Mouse (Mus musculus) embryonic facial prominence, embryonic 14.5 days (tissue): ENCODE measurements around the gene Ism1. TPM values are rescaled to one million over a fixed set of nuclear protein-coding genes. Genes with fewer than 3 reads are reported as not detected.
A peak's percentile ranks its signal among the peaks of the same experiment; 100 is the strongest.

Source experiments
- ATAC-seq: fragments of 200-750 bp; cut with Nextera tagmentation; 2 replicates; pipeline ENCODE4 v1.8.0; 2017; ENCODE audit warnings: low read depth, moderate number of reproducible peaks, moderate TSS enrichment
- DNase-seq: peaks from one replicate; pipeline ENCODE4 v3.0.0-alpha.2; 2015; ENCODE audit warnings: low spot score
- H3K27ac ChIP-seq: fragments of 300-500 bp; sonication (generic); replicated peaks from 2 replicates; pipeline ENCODE4 v1.5.1; 2014; ENCODE audit warnings: low read depth, mild to moderate bottlenecking, low read length, moderate library complexity
- H3K27me3 ChIP-seq: fragments of 300-500 bp; sonication (generic); replicated peaks from 2 replicates; pipeline ENCODE4 v1.6.1; 2014; ENCODE audit warnings: low read length; ENCODE audit not compliant: control insufficient read depth, insufficient read depth
- H3K36me3 ChIP-seq: fragments of 300-500 bp; sonication (generic); 2 replicates; pipeline ENCODE4 v1.6.1; 2014; ENCODE audit warnings: low read length, mixed read lengths; ENCODE audit not compliant: control insufficient read depth, insufficient read depth
- H3K4me1 ChIP-seq: fragments of 300-500 bp; sonication (generic); 2 replicates; pipeline ENCODE4 v1.6.1; 2014; ENCODE audit warnings: antibody characterized with exemption, low read length; ENCODE audit not compliant: control insufficient read depth, insufficient read depth
- H3K4me2 ChIP-seq: fragments of 300-500 bp; sonication (generic); 2 replicates; pipeline ENCODE4 v1.6.1; 2014; ENCODE audit warnings: low read depth, mild to moderate bottlenecking, low read length, moderate library complexity, mixed read lengths
- H3K4me3 ChIP-seq: fragments of 300-500 bp; sonication (generic); 2 replicates; pipeline ENCODE4 v1.5.1; 2014; ENCODE audit warnings: low read depth, mild to moderate bottlenecking, low read length
- H3K9ac ChIP-seq: fragments of 300-500 bp; sonication (generic); 2 replicates; pipeline ENCODE4 v1.6.1; 2014; ENCODE audit warnings: low read depth, mild to moderate bottlenecking, low read length, moderate library complexity, mixed read lengths
- H3K9me3 ChIP-seq: fragments of 300-500 bp; sonication (generic); 2 replicates; pipeline ENCODE4 v1.6.1; 2016; ENCODE audit warnings: low read length; ENCODE audit not compliant: control insufficient read depth
- WGBS: fragments of 180-500 bp; shearing (Covaris S2); extraction: QIAGEN DNeasy Blood & Tissue Kit; methylation state at CpG from one replicate; pipeline ENCODE4 v1.1.7; 2014; 5-methylcytosine and 5-hydroxymethylcytosine counted together
- polyA plus RNA-seq: library from polyadenylated mRNA; unstranded; fragments of >200 nt; fragmentation: Nextera tagmentation; extraction: Ambion mirVana; gene quantifications from 2 replicates; pipeline ENCODE4 v1.2.1, GENCODE M21; 2014

Ism1 gene
- polyA plus RNA-seq, 1 experiment from 2014 or later, result 4.8 TPM

- no peaks in the 10 kb centered on the region for H3K27me3 ChIP-seq
- H3K36me3 ChIP-seq, result no peaks in the 10 kb centered on the region
- H3K4me2 ChIP-seq, result no peak overlapping the region
- ATAC-seq (no peak), DNase-seq (no peak)
- no peak overlapping the region for H3K4me3 ChIP-seq
- 84% methylated on average over 1 of the region's 1 CpGs for WGBS
- no peak overlapping the region for H3K9ac ChIP-seq
- peaks cover 4% of the 10 kb centered on the region for H3K9me3 ChIP-seq
- no peak overlapping the region for H3K27ac ChIP-seq
- H3K4me1 ChIP-seq, result no peaks in the 10 kb centered on the region
Observed at GRCm38 (mm10) chr2:139700609-139701008, 22.6 kb downstream of the Ism1 start.

- no peaks in the 10 kb centered on the region for H3K4me1 ChIP-seq
- no peak overlapping the region for H3K9ac ChIP-seq
- 44% methylated on average over 3 of the region's 3 CpGs for WGBS
- peaks cover 4% of the 10 kb centered on the region for H3K9me3 ChIP-seq
- H3K36me3 ChIP-seq, result no peaks in the 10 kb centered on the region
- H3K27me3 ChIP-seq, result no peaks in the 10 kb centered on the region
- no peak overlapping the region for H3K4me3 ChIP-seq
- no peak overlapping the region for H3K27ac ChIP-seq
- ATAC-seq (peak; percentile 47; the same call in 1 of the 2 replicates), DNase-seq (peak; percentile 44)
- no peak overlapping the region for H3K4me2 ChIP-seq
Observed at GRCm38 (mm10) chr2:139704951-139705350, 27.0 kb downstream of the Ism1 start.

DNA sequence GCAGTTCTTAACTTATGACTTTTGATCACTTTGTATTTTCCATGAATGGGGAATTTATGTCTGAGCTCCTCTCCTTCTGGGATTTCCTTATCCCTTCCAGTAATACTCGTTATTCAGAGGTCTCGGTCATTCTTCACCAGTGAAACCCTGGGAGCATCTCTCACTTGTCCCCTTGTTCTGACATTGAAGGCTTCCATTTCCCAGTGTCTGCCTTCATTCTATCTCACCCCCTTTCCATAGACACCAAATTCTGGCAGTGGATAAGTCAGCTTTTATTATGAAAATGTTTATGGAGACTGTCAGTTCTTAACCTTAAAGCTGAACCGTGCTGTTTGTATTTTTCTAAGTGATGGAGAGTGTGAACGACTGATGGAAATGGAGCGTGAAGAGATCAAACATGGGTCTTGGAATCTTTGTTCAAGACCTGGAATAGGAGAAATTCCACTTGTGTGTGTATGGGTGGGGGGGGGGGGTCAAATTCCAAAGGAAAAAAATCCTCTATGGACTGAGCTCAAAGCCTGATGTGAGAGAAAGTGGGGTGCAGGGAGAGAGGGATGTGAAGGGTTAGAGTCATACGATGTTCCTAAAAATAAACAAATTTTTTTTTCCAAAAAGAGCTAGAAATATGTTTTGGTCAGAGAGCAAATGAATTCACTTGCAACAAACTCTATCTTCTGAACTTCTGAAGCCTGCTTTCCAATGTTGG, 30.4 kb downstream of the Ism1 start:
- Histone ChIP-seq H3K27me3 (no peaks in the 10 kb centered on the region), H3K9me3 (no peaks in the 10 kb centered on the region), H3K36me3 (no peaks in the 10 kb centered on the region), H3K9ac (no peak overlapping the region), H3K27ac (no peak overlapping the region), H3K4me3 (no peak overlapping the region), H3K4me2 (no peak overlapping the region), H3K4me1 (no peaks in the 10 kb centered on the region)
- WGBS, result 61% methylated on average over 6 of the region's 6 CpGs
- DNase-seq, result no peak
- no peak for ATAC-seq

DNA sequence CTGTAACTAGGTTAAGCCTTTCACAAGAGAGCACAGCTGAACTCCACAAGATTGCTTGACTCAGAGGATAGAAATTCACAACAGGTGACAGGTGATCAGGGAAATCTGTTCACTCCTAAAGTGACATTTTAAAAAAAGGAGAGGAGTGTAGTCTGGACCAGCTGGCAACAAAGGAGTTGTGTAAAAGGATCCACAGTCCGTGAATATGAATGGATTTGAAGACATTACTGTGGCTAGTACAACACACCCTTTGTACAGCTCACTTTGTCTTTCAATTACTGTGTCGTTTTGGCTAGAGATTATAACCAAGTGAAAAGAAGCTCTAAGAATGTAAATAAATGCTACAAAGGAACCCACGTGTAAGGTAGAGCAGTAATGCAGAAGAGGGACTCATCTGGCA, 33.7 kb downstream of the Ism1 start:
- no peaks in the 10 kb centered on the region for H3K36me3 ChIP-seq
- no peak overlapping the region for H3K27ac ChIP-seq
- DNase-seq (peak; percentile 14), ATAC-seq (peak; percentile 53; the same call in 1 of the 2 replicates)
- no peak overlapping the region for H3K9ac ChIP-seq
- H3K4me1 ChIP-seq, result no peaks in the 10 kb centered on the region
- H3K9me3 ChIP-seq, result no peaks in the 10 kb centered on the region
- no peak overlapping the region for H3K4me3 ChIP-seq
- WGBS, result 44% methylated on average over 3 of the region's 3 CpGs
- H3K4me2 ChIP-seq, result no peak overlapping the region
- no peaks in the 10 kb centered on the region for H3K27me3 ChIP-seq

- Histone ChIP-seq H3K36me3 (no peaks in the 10 kb centered on the region), H3K27me3 (no peaks in the 10 kb centered on the region), H3K4me2 (no peak overlapping the region), H3K9me3 (no peaks in the 10 kb centered on the region), H3K4me1 (no peaks in the 10 kb centered on the region), H3K9ac (no peak overlapping the region), H3K4me3 (no peak overlapping the region), H3K27ac (no peak overlapping the region)
- 77% methylated on average over 10 of the region's 10 CpGs for WGBS
- ATAC-seq, result no peak
- no peak for DNase-seq
Observed at GRCm38 (mm10) chr2:139712046-139712445, 34.1 kb downstream of the Ism1 start.

GRCm38 (mm10) chr2:139714206-139714605, 36.2 kb downstream of the Ism1 start:
- no peak for ATAC-seq
- Histone ChIP-seq H3K4me1 (no peaks in the 10 kb centered on the region), H3K9ac (no peak overlapping the region), H3K9me3 (no peaks in the 10 kb centered on the region), H3K4me2 (no peak overlapping the region), H3K27ac (no peak overlapping the region), H3K4me3 (no peak overlapping the region), H3K27me3 (no peaks in the 10 kb centered on the region), H3K36me3 (no peaks in the 10 kb centered on the region)
- 67% methylated on average over 3 of the region's 3 CpGs for WGBS
- DNase-seq, result no peak

GRCm38 (mm10) chr2:139717772-139718171, 39.8 kb downstream of the Ism1 start:
- ATAC-seq (no peak), DNase-seq (no peak)
- H3K4me2 ChIP-seq, result no peak overlapping the region
- no peak overlapping the region for H3K4me3 ChIP-seq
- 55% methylated on average over 1 of the region's 1 CpGs for WGBS
- no peak overlapping the region for H3K9ac ChIP-seq
- H3K27ac ChIP-seq, result no peak overlapping the region
- H3K9me3 ChIP-seq, result 0 out of 2 replicates have a peak, but pooled peaks cover 3% of the 10 kb centered on the region
- H3K4me1 ChIP-seq, result no peaks in the 10 kb centered on the region
- no peaks in the 10 kb centered on the region for H3K36me3 ChIP-seq
- no peaks in the 10 kb centered on the region for H3K27me3 ChIP-seq

GRCm38 (mm10) chr2:139722700-139723099, 44.7 kb downstream of the Ism1 start:
- no peaks in the 10 kb centered on the region for H3K4me1 ChIP-seq
- WGBS, result 0% methylated on average over 1 of the region's 1 CpGs
- H3K4me3 ChIP-seq, result no peak overlapping the region
- H3K36me3 ChIP-seq, result no peaks in the 10 kb centered on the region
- H3K27me3 ChIP-seq, result no peaks in the 10 kb centered on the region
- 0 out of 2 replicates have a peak, but pooled peaks cover 3% of the 10 kb centered on the region for H3K9me3 ChIP-seq
- H3K4me2 ChIP-seq, result no peak overlapping the region
- H3K9ac ChIP-seq, result no peak overlapping the region
- no peak for ATAC-seq
- no peak overlapping the region for H3K27ac ChIP-seq
- DNase-seq, result no peak

DNA sequence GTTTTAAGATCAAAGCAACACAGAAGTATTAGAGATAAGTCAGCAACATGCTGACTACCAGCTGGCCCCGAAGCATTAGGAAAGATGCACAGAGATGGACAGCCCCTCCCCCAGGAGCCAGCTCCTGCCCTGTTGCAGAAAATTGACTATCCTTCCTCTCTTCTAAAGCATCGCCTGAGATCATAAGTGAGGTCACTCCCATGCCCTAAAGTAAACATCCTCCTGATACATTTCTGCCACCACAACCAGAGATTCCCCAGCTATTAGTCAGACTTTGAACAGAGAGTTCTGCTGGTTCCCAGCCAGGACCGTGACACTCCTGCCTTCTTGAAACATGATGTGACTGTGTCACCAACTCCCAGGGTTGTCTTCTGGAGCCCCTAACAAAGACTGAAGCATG, 45.3 kb downstream of the Ism1 start:
- ATAC-seq (no peak), DNase-seq (no peak)
- Histone ChIP-seq H3K4me1 (no peaks in the 10 kb centered on the region), H3K27ac (no peak overlapping the region), H3K4me2 (no peak overlapping the region), H3K9me3 (0 out of 2 replicates have a peak, but pooled peaks cover 3% of the 10 kb centered on the region), H3K9ac (no peak overlapping the region), H3K27me3 (no peaks in the 10 kb centered on the region), H3K4me3 (no peak overlapping the region), H3K36me3 (no peaks in the 10 kb centered on the region)
- 29% methylated on average over 3 of the region's 3 CpGs for WGBS
